ENCODE assay signal across 9 mouse cellular contexts in genomic region chr3:49757626-49758019, GRCm38 (mm10). TPM values are rescaled to one million over a fixed set of nuclear protein-coding genes. Genes with fewer than 3 reads are reported as not detected.
DNase-seq lines count a peak whose midpoint lies in the region; ATAC-seq lines count a peak whose summit lies in the region.
"Had no signal": no experiment of that assay in that cellular context is flagged by ENCODE, and none has a peak within 500 bp of the region (broad histone marks: within the 10 kb centered on the region; RNA-seq: fewer than 3 reads in every experiment).

No protein-coding gene starts in this region.

- H3K9ac ChIP-seq in liver, embryonic 12.5 days: peak overlapping the region; percentile 7; the same call in 1 of the 2 replicates

- H3K4me2 ChIP-seq in liver, embryonic 12.5 days: peak overlapping the region; percentile 67

- H3K36me3 ChIP-seq in liver, embryonic 12.5 days: no peaks in the 10 kb centered on the region

- no peaks in the 10 kb centered on the region for H3K4me1 ChIP-seq in liver, embryonic 12.5 days

- H3K4me3 ChIP-seq in liver, embryonic 12.5 days: peak overlapping the region; percentile 49

- no peak overlapping the region for H3K27ac ChIP-seq in liver, embryonic 12.5 days

- H3K27me3 ChIP-seq in liver, embryonic 12.5 days (replicated peaks): peaks cover 26% of the 10 kb centered on the region

- ATAC-seq in liver, embryonic 12.5 days: no peak

- 1% methylated on average over 6 of the region's 6 CpGs for WGBS in liver, embryonic 12.5 days (ENCODE audit: insufficient replicate concordance)

- DNase-seq in adrenal gland, postnatal 10 days: peak; percentile 13
- no peak for DNase-seq in adrenal gland, postnatal 4 days (ENCODE audit: low spot score in 2 of 2)
- DNase-seq in testis, postnatal 10 days (ENCODE audit: low spot score): peak; percentile 48
- DNase-seq in testis, postnatal 14 days (ENCODE audit: low spot score): no peak
- no peak for DNase-seq in frontal cortex, postnatal 36 days (ENCODE audit: low spot score in 2 of 2)
- no peak for DNase-seq in B cell, adult 2 months
- no peak for DNase-seq in layer of hippocampus, adult 18-20 months (ENCODE audit: low spot score in 2 of 2)

- H3K9me3 ChIP-seq in liver, embryonic 12.5 days (replicated peaks): no peaks in the 10 kb centered on the region

RNA-seq across cellular contexts. Expression of gene Pcdh18, which starts 0.5 kb away (rescaled TPM):
- 10 to 100 TPM; 10.7 to 12.9 TPM for total RNA-seq in adrenal gland, postnatal 10 days (2021)
- 10 to 100 TPM; 14.9 to 20.2 TPM for total RNA-seq in adrenal gland, postnatal 4 days (2021)
- polyA plus RNA-seq in liver, embryonic 12.5 days (2016; fragmentation: Nextera tagmentation; extraction: Ambion mirVana): 6.6 and 7.8 TPM in 2 replicates
- total RNA-seq in layer of hippocampus, adult 18-20 months (2021): 1 to 10 TPM; 1.9 to 2.9 TPM
- polyA plus RNA-seq: erythroblast, embryonic 14.5 days had no signal

Comparison
In these comparisons a context has a peak if more than half of its experiments do, and no peak if none do; other contexts are left out.
1. DNase-seq: peak in adrenal gland, postnatal 10 days (single experiment) and testis, postnatal 10 days (single experiment); none in adrenal gland, postnatal 4 days (0 of 2), testis, postnatal 14 days (single experiment), frontal cortex, postnatal 36 days (0 of 2), B cell, adult 2 months (0 of 2) and layer of hippocampus, adult 18-20 months (0 of 2).